Mouse (Mus musculus) MEL (cell line): Measurements from ENCODE around the gene Sdr42e1.

Source experiments
- CTCF ChIP-seq, 3 experiments: IDR thresholded peaks in 2 of 3; conservative IDR thresholded peaks in 1 of 3; 2 replicates each; pipeline ENCODE4 v1.5.1; 2011 to 2012; ENCODE audit warnings: low read length in 3 of 3, low read depth in 2 of 3, mild to moderate bottlenecking in 2 of 3, improper control_type of control experiment in 1 of 3, inconsistent platforms in 1 of 3, mixed read lengths in 1 of 3, moderate library complexity in 1 of 3; ENCODE audit not compliant: control insufficient read depth in 1 of 3, insufficient read depth in 1 of 3, poor library complexity in 1 of 3, severe bottlenecking in 1 of 3
- GABPA ChIP-seq: IDR thresholded peaks from 2 replicates; pipeline ENCODE4 v1.6.1; 2012; ENCODE audit warnings: low read depth, mild to moderate bottlenecking, inconsistent platforms, low read length, improper control_type of control experiment, moderate library complexity
- MAFK ChIP-seq: IDR thresholded peaks from 2 replicates; pipeline ENCODE4 v1.6.1; 2011; ENCODE audit warnings: low read depth, mild to moderate bottlenecking, low read length, improper control_type of control experiment, borderline replicate concordance
- MXI1 ChIP-seq: IDR thresholded peaks from 2 replicates; pipeline ENCODE4 v1.6.1; 2011; ENCODE audit warnings: mild to moderate bottlenecking, low read depth, low read length, improper control_type of control experiment
- NRF1 ChIP-seq: IDR thresholded peaks from 2 replicates; pipeline ENCODE4 v1.6.1; 2014; ENCODE audit warnings: low read depth, mild to moderate bottlenecking, inconsistent platforms, low read length, improper control_type of control experiment, moderate library complexity; ENCODE audit not compliant: poor library complexity, insufficient read depth, severe bottlenecking
- POLR2A ChIP-seq, 2 experiments: IDR thresholded peaks; 2 replicates each; pipeline ENCODE4 v1.6.1; 2011 to 2012; ENCODE audit warnings: low read length in 2 of 2, mild to moderate bottlenecking in 2 of 2, control low read depth in 1 of 2, improper control_type of control experiment in 1 of 2, low read depth in 1 of 2, moderate library complexity in 1 of 2; ENCODE audit not compliant: control insufficient read depth in 1 of 2, insufficient read depth in 1 of 2, poor library complexity in 1 of 2
- SIN3A ChIP-seq: IDR thresholded peaks from 2 replicates; pipeline ENCODE4 v1.6.1; 2012; ENCODE audit warnings: low read length, improper control_type of control experiment, inconsistent platforms
- SMC3 ChIP-seq: IDR thresholded peaks from 2 replicates; pipeline ENCODE4 v1.6.1; 2011; ENCODE audit warnings: low read depth, low read length, improper control_type of control experiment
- USF1 ChIP-seq: IDR thresholded peaks from 2 replicates; pipeline ENCODE4 v1.6.1; 2014; ENCODE audit warnings: low read depth, mild to moderate bottlenecking, inconsistent platforms, low read length, improper control_type of control experiment, moderate library complexity
- ZNF384 ChIP-seq: IDR thresholded peaks from 2 replicates; pipeline ENCODE4 v1.6.1; 2012; ENCODE audit warnings: low read depth, mild to moderate bottlenecking, inconsistent platforms, low read length, improper control_type of control experiment

DNA sequence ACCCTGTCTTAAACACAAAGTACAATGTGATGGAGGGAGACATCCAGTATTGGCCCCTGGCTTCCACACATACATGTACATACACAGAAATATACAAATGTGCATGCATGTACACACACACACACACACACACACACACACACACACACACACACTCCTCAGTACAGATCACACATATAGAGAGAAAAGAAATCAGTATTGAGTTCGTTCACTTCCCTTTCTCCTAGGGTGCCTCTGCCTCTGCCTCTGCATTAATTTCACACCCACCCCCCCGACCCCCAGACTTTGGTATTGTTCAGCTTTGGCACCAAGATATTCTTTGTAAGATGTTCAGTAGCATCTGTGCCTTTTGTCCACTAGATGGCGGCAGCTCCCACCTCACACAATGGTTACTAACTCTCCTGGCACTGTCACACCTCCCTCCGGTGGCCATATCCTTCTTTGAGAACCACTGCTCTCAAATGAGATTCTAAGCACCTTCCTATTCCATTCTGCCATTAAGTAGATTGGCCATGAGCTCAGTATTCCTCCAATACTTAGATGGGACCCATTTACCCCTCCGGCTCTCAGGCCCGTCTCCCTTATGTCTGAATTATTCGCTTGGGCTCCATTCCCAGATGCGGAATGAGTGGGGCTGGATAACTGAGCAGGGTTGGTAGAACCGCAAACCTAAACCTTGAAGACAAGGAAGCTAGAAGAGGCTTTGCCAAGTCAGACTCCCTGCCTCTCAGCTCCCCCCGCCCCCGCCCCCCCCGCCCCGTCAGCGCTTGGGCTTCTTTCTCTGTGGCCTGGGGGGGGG is 47.2 kb downstream of the Sdr42e1 start:
- TF ChIP-seq POLR2A (IDR thresholded peaks at IDR 0.05; ENCODE audit: control insufficient read depth in 1 of 2, insufficient read depth in 1 of 2, low read depth in 1 of 2, low read length in 2 of 2, poor library complexity in 1 of 2), result no peak
- TF ChIP-seq USF1, result no peak
- TF ChIP-seq ZNF384, result no peak
- peak; percentile 79 to 97 (median 80) for TF ChIP-seq CTCF (IDR thresholded peaks at IDR 0.05 in 2 of 3, conservative IDR thresholded peaks at IDR 0.05 in 1 of 3; ENCODE audit: control insufficient read depth in 1 of 3, insufficient read depth in 1 of 3, low read depth in 2 of 3, low read length in 3 of 3, poor library complexity in 1 of 3, severe bottlenecking in 1 of 3)
- TF ChIP-seq SMC3, result peak; percentile 77
- TF ChIP-seq GABPA, result no peak
- no peak for TF ChIP-seq SIN3A
- TF ChIP-seq MAFK, result no peak
- no peak for TF ChIP-seq MXI1
- TF ChIP-seq NRF1, result no peak
